Mouse (Mus musculus) activated CD4-positive, CD25-positive, alpha-beta regulatory T cell, adult 9 weeks (primary cell): ENCODE data around the gene Slc17a9. TPM values are rescaled to one million over a fixed set of nuclear protein-coding genes. Genes with fewer than 3 reads are reported as not detected.

ENCODE experiments used
- polyA plus RNA-seq: library from polyadenylated mRNA; unstranded; fragments of 100-300 nt; shearing (Covaris generic); gene quantifications from one replicate; pipeline ENCODE4 v1.2.1, GENCODE M21; 2017

Slc17a9 gene
- 81.8 TPM for polyA plus RNA-seq

GRCm38 (mm10) chr2:180724585-180725413 is at the start of gene Slc17a9:
TSS of gene Slc17a9 (plus strand) at chr2:180725263.

DNA sequence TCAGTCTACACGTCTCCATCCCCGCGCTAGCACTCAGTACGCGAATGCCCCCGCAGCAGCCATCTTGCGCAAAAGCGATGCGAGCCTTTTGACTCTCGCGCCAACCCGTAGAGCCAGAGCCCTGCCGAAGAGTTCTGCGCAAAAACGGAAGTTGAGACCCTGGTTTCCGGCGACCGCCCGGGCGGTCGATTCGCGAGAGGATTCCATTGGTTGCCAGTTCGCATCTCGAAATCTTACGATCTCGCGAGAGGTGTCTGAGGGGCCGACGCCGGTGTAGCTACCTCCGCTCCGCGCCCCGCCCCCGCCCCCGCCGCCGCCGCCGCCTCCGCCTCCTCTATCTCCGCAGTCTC is 15.2 kb upstream of the Slc17a9 start, which contains the start of the genes Dido1 and Gid8:
Gene Dido1, minus strand, starts transcription at position 77 of the 350 bp plus-strand sequence.
Gene Gid8, plus strand, starts transcription at position 195 of the 350 bp plus-strand sequence.

DNA sequence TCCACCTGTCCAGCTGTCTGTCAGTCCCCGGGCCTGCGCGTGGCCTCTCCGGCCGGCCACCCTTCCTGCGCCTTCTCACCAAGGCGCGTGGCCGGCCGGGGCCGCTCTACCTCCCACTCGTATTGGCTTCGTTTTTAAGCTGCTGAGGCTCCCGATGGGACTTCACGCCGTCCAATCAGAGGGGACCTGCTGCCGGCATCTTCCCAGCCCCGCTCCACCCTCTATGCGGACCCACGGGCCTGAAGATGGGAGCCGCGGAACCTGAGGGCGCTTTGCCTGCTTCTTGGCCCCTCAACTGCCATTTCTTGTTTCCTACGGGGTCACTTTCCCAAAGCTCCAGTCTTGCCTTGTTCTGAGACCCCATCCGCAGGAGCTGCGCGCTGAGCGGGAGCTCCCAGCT is 51.7 kb downstream of the Slc17a9 start, which contains the start of gene Bhlhe23:
Gene Bhlhe23, minus strand, starts transcription at position 108 of the 400 bp plus-strand sequence.

Other genes starting within 250 kb of the Slc17a9 start
- gene Ntsr1, start 225.3 kb upstream of the Slc17a9 start, polyA plus RNA-seq = not detected
- 51.1 TPM for gene Mrgbp, start 144.0 kb upstream of the Slc17a9 start, polyA plus RNA-seq
- gene Ogfr, start 136.0 kb upstream of the Slc17a9 start, polyA plus RNA-seq = 89.0 TPM
- gene Col9a3, start 127.5 kb upstream of the Slc17a9 start, polyA plus RNA-seq = 2.3 TPM
- gene Tcfl5, start 82.6 kb upstream of the Slc17a9 start, polyA plus RNA-seq = not detected
- gene Dido1, start 15.3 kb upstream of the Slc17a9 start, polyA plus RNA-seq = 78.7 TPM
- 30.5 TPM for gene Gid8, start 15.1 kb upstream of the Slc17a9 start, polyA plus RNA-seq
- not detected for gene Bhlhe23, start 51.6 kb downstream of the Slc17a9 start, polyA plus RNA-seq
- 5.7 TPM for gene Ythdf1, start 195.7 kb downstream of the Slc17a9 start, polyA plus RNA-seq
- not detected for gene Birc7, start 203.8 kb downstream of the Slc17a9 start, polyA plus RNA-seq
- gene Nkain4, start 229.4 kb downstream of the Slc17a9 start, polyA plus RNA-seq = not detected
- gene Arfgap1, start 242.0 kb downstream of the Slc17a9 start, polyA plus RNA-seq = 81.9 TPM